Mouse (Mus musculus): ENCODE measurements around the gene Trim67.

Gene Trim67

GRCm38 (mm10) chr8:124793661-124794485 is 981 bp downstream of the Trim67 start:
- DNase-seq (ENCODE audit: low read depth, low spot score), result no peak

- no peak for DNase-seq (ENCODE audit: low read depth, low spot score)
Observed at GRCm38 (mm10) chr8:124794486-124794780, 1.5 kb downstream of the Trim67 start.

GRCm38 (mm10) chr8:124795781-124796488 is 3.0 kb downstream of the Trim67 start:
- DNase-seq (ENCODE audit: low read depth, low spot score), result no peak

- no peak for DNase-seq (ENCODE audit: low read depth, low spot score)
Observed at GRCm38 (mm10) chr8:124800542-124800941, 7.7 kb downstream of the Trim67 start.

GRCm38 (mm10) chr8:124803824-124804702 is 11.2 kb downstream of the Trim67 start:
- no peak for DNase-seq (ENCODE audit: low read depth, low spot score)

GRCm38 (mm10) chr8:124805990-124806389 is 13.1 kb downstream of the Trim67 start:
- no peak for DNase-seq (ENCODE audit: low read depth, low spot score)

- DNase-seq (ENCODE audit: low read depth, low spot score), result no peak
Observed at GRCm38 (mm10) chr8:124809419-124809818, 16.5 kb downstream of the Trim67 start.

GRCm38 (mm10) chr8:124810056-124810610 is 17.2 kb downstream of the Trim67 start:
- DNase-seq (ENCODE audit: low read depth, low spot score), result no peak

- DNase-seq (ENCODE audit: low read depth, low spot score), result no peak
Observed at GRCm38 (mm10) chr8:124810689-124811394, 17.9 kb downstream of the Trim67 start.

GRCm38 (mm10) chr8:124813326-124813725 is 20.4 kb downstream of the Trim67 start:
- no peak for DNase-seq (ENCODE audit: low read depth, low spot score)

GRCm38 (mm10) chr8:124815870-124816269 is 23.0 kb downstream of the Trim67 start:
- DNase-seq (ENCODE audit: low read depth, low spot score), result no peak

GRCm38 (mm10) chr8:124816866-124817265 is 24.0 kb downstream of the Trim67 start:
- DNase-seq (ENCODE audit: low read depth, low spot score), result no peak

- DNase-seq (ENCODE audit: low read depth, low spot score), result no peak
Observed at GRCm38 (mm10) chr8:124817361-124817760, 24.5 kb downstream of the Trim67 start.

- no peak for DNase-seq (ENCODE audit: low read depth, low spot score)
Observed at GRCm38 (mm10) chr8:124819612-124820115, 26.8 kb downstream of the Trim67 start.

GRCm38 (mm10) chr8:124820125-124820524 is 27.2 kb downstream of the Trim67 start:
- DNase-seq (ENCODE audit: low read depth, low spot score), result no peak

GRCm38 (mm10) chr8:124823497-124823896 is 30.6 kb downstream of the Trim67 start:
- DNase-seq (ENCODE audit: low read depth, low spot score), result no peak

- no peak for DNase-seq (ENCODE audit: low read depth, low spot score)
Observed at GRCm38 (mm10) chr8:124826658-124827057, 33.8 kb downstream of the Trim67 start.

GRCm38 (mm10) chr8:124827387-124827786 is 34.5 kb downstream of the Trim67 start:
- no peak for DNase-seq (ENCODE audit: low read depth, low spot score)

- DNase-seq (ENCODE audit: low read depth, low spot score), result no peak
Observed at GRCm38 (mm10) chr8:124828561-124829240, 35.8 kb downstream of the Trim67 start.

- DNase-seq (ENCODE audit: low read depth, low spot score), result no peak
Observed at GRCm38 (mm10) chr8:124830050-124830449, 37.2 kb downstream of the Trim67 start.
